Mouse (Mus musculus) left cerebral cortex, postnatal 25 days (tissue): ENCODE measurements around the gene Epha6. TPM values are rescaled to one million over a fixed set of nuclear protein-coding genes. Genes with fewer than 3 reads are reported as not detected.
A peak's percentile ranks its signal among the peaks of the same experiment; 100 is the strongest.
"Not testable (repeated sequence)": the region's sequence is repeated elsewhere in the genome, so short reads cannot be mapped to it uniquely, and the experiment has no call there.

Experiments
- DNase-seq, 2 experiments: peaks; one replicate each; pipeline ENCODE4 v3.0.0; 2022; ENCODE audit warnings: low spot score in 2 of 2, mixed read lengths in 1 of 2
- intact Hi-C: fragments of 180-260 bp; cut with DNase I; formaldehyde crosslinking; loops from one replicate; pipeline ENCODE4 v1.15.1; 2025
- total RNA-seq, 2 experiments: library from RNA; stranded (reverse); gene quantifications; 2 replicates each; pipeline ENCODE4 v1.2.3; 2021

The Epha6 gene
- total RNA-seq, 2 experiments from 2014 or later: 71.1 to 78.3 TPM

DNA sequence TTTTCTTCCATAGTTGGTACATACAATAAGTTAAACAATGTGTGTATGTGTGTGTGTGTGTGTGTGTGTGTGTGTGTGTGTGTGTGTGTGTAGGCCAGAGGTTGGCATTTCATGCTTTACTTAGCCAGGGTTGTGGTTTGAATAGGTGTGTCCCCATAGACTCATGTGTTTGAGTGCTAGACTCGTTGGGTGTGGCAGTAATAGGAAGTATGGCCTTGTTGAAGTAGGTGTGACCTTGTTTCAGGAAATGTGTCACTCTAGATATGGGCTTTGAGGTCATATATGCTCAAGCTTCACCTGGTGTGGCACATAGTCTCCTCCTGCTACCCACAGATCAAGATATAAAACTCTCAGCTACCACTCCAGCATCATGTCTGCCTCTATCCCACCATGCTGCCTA, 577.0 kb downstream of the Epha6 start:
- no peak for DNase-seq

DNA sequence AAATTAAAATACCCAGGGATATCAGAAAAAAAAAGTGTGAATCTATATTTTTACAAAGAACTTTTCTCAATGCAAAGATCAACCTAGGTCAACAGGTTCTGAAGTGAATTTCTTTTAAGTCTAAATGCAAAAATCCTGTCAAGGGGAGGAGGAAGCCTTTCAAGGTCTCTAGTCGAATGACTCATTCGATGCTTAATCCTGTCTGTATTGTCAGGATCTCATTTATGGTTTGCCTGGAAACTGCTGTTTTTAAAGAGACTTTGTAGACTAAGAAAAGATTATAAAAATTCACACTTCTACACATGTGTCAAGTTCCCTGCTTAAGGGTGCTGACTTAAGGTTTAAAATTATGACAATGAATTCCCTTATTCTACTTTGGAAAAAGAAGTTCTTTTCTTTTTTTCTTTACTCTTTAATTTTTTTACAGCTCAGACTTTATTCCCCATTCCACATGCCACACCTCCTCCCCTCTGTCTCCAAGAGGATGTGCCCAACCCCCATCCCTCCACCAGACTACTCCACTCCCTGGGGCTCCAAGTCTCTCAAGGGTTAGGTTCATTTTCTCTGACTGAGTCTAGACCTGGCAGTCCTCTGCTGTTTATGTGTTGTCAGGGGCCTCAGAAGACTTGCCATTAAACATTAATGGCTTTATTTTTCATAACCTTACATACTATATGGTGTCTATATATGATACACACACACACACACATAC, 598.3 kb downstream of the Epha6 start:
- intact Hi-C loops: loop anchor here (5.0 kb wide), 1 partner anchor 320 kb away; no protein-coding TSS in a partner anchor

More for the DNA sequence above, 577.0 kb downstream of the Epha6 start:
- intact Hi-C loops: no loop called here

DNA sequence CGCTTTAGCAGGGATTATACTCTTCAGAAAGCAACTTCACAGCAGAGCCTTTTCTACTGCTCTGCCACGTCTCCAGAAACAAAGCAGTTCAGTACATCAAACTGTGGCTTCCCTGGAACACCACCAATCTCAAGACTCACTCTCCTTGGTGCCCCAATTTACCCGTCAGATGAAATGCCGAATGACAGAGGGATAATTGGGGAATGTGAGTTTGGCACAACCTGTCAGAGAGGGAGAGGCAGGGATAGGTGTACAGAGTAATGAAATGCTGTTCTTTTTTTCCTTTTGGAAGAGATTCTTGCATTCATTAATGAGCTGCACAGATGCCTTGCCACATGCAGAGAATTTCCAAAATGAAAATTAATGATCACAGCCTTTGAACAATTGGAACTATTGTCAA, 635.5 kb downstream of the Epha6 start:
- DNase-seq: no peak
- intact Hi-C loops: no loop called here

More for the DNA sequence above, 598.3 kb downstream of the Epha6 start:
- peak in 1 of 2 experiments; percentile 59 for DNase-seq

DNA sequence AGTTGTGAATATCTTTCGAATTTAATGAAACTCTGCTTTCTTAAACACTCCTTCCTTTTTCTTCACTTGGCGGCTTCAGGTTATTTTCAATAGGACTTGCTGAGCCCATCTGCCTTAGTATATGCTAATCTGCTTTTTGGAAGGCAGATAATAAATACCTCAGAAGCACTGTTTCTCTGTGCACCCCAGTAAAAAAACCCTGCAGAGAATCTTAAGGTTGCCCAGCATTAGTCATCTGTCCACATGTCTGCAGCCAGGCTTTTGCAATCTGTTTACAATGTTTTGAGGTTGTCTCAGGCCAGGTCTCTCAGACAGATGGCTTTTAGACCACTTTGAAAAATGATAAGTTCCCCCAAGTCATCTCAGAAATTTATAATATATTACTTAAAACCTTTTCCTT, 649.6 kb downstream of the Epha6 start:
- intact Hi-C loops: no loop called here
- peak in 1 of 2 experiments; percentile 10 for DNase-seq

DNA sequence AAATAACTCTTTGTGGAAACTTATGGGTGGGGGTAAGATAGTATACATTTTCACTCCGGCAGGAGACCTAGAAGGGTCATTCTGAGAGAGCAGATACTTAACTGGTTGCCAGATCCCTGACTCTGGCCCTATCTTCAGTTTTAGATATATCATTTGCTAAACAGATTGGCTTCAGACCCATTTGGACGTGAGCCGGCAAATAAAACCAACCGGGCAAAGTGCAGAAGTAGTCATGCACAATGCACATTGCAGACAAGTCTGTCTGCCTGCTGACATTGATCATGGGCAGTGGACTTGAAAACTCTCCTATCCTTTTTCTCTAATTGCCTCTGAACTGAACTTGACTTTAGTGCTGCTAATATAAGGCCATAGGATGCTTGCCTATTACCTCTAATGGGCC, 681.6 kb downstream of the Epha6 start:
- intact Hi-C loops: no loop called here

DNA sequence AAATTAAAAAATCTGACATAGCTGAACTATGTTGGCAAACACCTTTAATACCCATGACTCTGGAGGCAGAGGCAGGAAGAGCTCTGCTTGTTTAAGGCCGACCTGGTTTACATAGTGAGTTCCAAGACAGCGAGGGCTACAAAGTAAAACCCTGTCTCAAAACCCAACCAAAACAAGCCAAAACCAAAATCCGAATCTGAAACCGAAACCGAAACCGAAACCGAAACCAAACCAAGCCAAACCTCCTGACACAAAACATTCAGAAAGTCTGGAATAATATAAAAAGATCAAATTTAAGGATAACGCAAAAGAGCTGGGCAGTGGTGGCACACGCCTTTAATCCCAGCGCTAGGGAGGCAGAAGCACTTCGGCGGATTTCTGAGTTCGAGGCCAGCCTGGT, 725.3 kb downstream of the Epha6 start:
- no peak for DNase-seq
- intact Hi-C loops: no loop called here

More for the DNA sequence above, 681.6 kb downstream of the Epha6 start:
- no peak for DNase-seq

DNA sequence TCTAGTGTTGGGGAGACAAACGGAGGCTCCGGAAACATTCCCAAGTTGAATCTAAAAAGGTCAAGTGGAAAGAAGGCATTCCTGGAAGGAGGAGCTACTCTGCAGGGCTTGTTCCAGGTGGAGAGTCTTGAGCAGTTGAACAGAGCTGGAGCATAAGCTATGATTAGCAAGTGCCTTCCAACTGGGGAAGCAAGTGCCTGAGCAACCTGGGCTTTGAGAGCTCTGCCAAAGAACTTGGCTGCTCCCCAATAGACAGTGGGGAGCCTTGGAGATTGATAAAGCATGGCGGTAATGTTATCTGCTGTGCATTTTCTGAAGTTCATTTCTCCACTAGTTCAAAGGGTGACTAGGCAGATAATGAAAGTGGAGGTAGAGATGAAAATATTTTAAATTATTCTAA, 733.5 kb downstream of the Epha6 start:
- intact Hi-C loops: no loop called here
- DNase-seq: no peak

DNA sequence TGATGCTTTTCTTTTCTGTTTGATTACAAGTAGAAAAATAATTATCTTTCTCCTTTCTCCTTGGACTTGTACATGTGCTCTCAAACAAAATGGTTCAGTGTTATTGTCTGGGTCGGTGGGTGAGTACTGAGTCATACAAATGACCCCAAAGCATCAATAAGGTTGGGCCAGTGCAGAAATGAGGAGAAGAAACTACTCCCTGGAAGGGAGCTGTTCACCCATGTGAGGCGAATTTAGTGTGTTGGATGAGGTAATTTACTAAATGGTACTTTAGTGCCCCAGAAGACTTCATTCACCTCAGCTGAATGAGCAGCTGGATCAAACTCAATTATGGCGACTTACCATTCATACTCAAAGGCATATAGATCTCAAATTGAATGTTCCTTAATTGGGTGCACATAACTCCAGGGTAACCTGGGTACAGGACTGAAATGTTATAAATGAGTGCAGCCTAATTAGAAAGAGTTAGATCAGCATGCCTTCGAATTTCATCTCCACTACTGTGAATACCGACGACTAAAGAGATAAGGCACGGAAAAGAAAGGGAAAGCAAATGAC, 751.1 kb downstream of the Epha6 start:
- no peak for DNase-seq
- intact Hi-C loops: no loop called here

DNA sequence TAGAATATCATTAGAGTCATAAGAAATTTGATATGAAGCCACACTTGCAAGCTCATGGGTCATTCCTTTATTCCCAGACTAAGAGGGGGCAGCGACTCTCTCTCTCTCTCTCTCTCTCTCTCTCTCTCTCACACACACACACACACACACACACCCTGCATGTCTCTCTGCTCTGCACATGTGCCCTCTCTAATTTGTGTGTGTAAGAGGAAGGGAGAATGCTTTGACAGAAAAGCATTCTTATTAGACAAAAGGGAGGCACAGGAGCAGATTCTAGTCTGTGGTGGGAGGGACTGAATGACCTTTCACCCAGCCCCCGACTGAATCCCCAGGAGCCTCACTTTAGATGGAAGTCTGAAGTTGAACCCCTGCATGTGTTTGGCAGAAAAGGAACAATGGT, 752.6 kb downstream of the Epha6 start:
- DNase-seq: no peak
- intact Hi-C loops: no loop called here

DNA sequence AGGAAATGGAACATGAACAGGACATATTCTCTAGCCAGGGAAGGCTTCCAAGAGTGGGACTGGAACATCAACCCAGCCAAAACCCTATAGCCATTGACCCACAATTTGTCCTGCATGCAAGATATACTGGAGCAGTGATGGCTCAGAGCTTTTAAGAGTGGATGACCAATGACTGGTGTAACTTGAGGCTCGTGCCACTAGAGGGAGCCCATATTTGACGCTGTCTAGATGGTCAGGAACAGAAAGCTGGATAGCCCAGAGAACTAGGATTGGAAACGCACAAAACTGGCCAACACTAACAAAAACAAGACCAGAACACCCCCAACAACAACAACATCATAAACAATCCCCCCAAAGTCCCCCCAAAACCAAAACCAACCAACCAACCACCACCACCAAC, 758.8 kb downstream of the Epha6 start:
- DNase-seq: peak in 1 of 2 experiments; percentile 33
- intact Hi-C loops: no loop called here

DNA sequence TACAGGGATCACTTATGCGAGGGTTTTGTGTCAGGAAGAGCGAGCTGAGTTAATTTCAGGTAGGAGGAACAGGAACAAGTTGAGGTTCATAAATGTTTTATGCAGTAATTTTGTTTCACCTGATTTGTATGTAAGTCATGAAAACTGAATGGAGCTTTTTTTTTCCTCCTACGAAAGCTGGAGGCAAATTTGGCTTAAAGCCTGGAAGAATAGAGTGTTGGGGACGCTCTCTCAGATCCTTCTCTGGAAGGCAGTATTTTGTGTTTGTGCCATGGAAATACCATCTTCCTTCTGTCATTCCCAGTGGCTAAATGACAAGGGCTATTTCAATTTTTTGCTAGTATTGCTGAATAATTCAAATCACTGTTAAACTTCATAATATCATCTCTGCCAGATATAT, 768.6 kb downstream of the Epha6 start:
- DNase-seq: peak in 1 of 2 experiments; percentile 74
- intact Hi-C loops: loop anchor here (5.0 kb wide), 1 partner anchor 144 kb away; no protein-coding TSS in a partner anchor

DNA sequence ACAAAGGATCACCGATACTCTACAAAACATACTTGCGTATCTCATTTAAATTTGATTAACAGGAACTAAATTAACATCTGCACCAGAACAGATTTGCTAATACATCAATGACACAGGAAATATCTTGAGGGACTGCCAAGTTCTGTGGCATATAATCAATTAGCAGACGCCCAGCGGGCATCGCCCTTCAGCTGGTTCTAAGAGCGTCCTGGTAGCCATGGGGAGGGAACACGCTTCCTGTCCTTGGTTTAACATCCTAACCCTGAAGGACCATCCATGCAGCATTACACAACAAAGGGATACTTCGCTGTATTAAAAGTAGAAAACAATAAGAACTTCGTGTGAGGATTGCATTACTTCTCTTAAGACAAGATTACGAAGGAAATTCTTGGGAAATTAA, 769.0 kb downstream of the Epha6 start:
- no peak for DNase-seq
- intact Hi-C loops: loop anchor here (5.0 kb wide), 1 partner anchor 144 kb away; no protein-coding TSS in a partner anchor

DNA sequence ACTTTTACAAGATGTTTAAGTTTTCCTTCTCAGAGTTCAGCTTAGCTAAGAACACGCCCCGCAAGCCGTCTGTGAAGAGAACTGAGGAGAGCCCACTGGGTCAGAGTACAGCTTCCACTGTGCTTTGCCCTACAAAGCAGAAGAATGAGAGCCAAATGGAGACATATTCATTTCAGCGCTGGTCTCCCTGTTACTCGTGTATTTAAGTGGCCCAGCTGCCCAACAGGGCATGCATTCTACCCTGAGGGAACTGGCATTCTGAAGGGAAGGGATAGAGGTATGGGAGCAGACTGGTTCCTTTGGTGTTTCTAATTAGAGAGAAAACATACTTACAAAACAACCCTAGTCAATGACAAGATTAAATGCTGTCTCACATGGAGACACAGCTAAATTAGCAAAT, 772.9 kb downstream of the Epha6 start:
- no peak for DNase-seq
- intact Hi-C loops: no loop called here

DNA sequence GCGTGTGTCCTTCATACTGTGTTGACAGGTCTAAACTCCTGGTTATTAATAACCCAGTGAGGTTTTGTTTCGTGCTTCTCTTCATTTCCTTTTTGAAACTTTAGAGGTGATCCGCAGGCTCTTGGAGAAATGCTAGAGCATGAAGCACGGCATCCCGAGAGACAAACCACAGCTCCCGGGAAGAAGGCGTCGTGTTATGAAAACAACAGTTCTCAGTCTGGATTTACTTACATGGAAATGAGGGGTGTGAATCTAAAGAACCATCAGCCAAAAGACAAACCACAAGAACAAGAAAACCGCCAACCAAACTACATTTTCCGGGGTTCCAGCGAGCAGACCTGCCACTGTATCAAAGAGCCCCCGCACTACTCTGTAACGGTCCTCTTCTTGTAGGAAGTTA, 775.7 kb downstream of the Epha6 start:
- DNase-seq: peak in 1 of 2 experiments; percentile 43
- intact Hi-C loops: no loop called here

DNA sequence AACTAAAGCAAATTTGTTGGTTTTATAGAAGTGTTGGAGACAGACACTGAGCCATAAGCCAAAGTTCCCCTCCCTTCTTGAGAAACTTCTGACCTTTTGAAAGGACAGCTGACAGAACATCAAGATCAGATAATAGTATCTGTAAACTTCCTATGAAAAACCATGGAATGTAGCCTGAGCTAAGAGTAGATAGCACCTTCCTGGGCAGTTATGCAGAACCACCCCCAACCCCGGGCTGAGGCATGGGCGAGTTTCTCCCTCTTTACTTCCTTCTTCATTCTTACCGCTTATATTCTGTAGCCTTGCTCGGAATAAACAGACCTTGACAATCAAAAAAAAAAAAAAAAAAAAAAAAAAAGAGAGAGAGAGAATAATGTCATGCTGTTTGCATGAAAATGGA, 805.5 kb downstream of the Epha6 start:
- intact Hi-C loops, DNase-seq: not testable (repeated sequence)

DNA sequence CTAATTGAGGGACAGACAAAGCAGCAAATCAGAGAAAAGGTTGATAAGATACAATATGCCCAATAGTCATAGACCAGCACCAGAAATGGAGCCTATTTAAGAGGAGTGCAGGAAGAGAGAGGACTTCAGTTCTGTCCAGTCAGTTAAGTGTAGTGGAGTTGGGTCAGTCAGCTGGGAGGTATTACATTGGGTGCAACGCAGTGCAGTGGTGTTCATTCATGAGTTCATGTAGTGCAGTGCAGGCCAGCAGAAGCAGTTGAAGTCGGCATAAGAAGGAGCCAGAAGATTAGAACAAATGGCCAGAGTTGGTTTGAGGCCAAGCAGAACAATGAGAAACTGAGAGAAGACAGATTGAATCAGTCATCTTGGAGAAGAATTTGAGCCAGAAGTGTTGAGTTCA, 833.0 kb downstream of the Epha6 start:
- intact Hi-C loops: no loop called here
- no peak for DNase-seq

DNA sequence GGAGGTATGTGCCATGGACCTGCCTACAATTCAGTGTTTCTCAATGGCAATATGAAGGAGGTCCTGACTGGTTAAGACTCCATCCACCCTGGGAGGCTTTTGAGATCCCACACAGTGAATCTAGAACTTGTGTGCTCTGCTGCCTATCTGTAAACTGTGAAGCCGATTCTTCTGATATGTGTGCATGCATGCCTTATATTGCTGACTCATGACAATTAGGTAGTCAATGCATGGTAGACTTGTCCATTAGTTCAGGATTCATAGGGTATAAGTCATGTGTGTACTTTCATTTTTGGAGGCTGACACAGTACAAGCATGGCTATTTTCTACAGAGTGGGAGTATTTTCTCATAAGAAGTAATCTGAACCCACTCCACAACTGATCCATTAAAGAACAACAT, 834.9 kb downstream of the Epha6 start:
- DNase-seq: peak in 1 of 2 experiments; percentile 5
- intact Hi-C loops: no loop called here

DNA sequence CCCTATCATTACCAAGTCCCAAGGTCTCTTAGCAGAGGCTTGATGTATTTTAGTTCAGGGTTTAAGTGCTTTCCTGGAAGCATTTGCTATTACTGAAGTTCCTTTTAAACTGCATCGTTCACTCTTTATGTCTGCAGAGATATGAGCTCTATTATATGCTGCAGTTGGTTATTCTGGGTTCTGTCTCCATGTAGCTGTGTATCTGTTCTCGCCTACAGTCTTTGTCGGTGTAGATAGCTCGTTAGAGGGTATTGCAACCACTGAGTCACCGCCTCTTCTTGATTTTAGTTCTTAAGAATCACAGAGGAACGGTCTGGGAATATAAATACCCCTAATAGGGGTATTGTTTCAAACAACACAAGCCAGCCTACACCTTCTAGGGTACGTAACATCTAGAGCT, 835.4 kb downstream of the Epha6 start:
- intact Hi-C loops: no loop called here
- peak in 1 of 2 experiments; percentile 49 for DNase-seq

DNA sequence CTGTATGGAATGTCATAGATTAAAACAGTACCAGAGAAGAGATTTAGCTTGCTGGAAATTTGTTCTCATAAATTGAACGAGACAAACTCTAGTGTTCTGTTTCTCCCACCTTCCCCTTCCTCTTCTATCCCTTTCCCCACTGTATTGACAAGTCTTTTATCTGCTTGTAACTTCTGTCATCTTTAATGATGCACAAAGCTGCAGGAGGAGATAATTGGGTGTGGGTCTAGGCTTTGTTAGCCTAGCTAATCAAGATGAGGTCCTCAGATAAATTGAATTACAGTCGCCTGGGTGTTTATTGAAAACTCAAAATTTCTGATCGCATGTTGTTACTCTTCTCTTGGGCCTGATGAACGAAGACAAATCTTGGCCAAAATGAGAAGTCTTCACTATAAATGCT, 844.5 kb downstream of the Epha6 start:
- DNase-seq: no peak
- intact Hi-C loops: loop anchor here (5.0 kb wide), 1 partner anchor 69 kb away; no protein-coding TSS in a partner anchor

DNA sequence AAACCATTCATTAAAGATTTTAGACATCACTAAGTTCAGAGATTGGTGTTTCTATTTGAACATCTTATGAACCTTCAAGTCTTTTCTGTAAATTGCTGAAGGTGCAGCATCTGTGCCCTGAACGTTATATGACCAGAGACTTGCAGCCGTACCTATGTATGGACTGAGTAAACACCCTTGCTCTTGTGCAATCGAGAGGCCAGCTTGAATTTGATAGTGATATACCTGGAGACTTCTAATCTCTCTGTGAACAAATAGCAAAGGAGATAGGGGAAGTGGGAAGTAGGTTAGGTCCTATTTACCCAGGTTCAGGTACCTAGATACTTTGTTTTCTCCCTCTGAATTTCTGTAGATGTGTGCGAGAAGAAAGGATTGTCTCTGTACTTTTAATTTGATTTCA, 854.4 kb downstream of the Epha6 start:
- no peak for DNase-seq
- intact Hi-C loops: no loop called here

DNA sequence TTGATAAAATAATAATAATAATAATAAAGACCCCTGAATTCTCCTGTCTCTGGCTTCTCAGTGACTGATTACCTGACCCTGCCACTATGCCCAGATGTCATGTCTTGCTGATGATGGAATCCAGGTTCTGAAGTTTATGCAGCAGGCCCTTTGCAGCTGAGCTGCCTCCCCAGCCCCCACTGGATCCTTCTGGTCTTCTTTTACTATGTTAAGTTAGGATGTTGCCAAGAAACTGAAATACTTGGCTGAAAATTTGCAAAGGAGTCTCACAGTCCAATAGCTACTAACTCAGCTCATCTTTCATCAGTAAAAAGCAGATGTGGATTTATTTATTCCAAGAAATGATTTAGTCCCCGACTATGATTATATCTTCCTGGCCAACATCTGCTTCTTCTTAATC, 861.7 kb downstream of the Epha6 start:
- peak in 1 of 2 experiments; percentile 5 for DNase-seq
- intact Hi-C loops: no loop called here
